Mouse (Mus musculus) small intestine, adult 2 months (tissue): ENCODE data around the gene Coro1c.
A peak's percentile ranks its signal among the peaks of the same experiment; 100 is the strongest.

Experiments used
- CTCF ChIP-seq: fragments of 200-500 bp; IDR thresholded peaks from 2 replicates; pipeline ENCODE4 v1.5.1; 2012; ENCODE audit warnings: low read depth, mild to moderate bottlenecking, control low read depth, inconsistent platforms, low read length, moderate library complexity, mixed read lengths; ENCODE audit not compliant: insufficient replicate concordance, insufficient read length; ENCODE audit errors: extremely low read depth
- POLR2A ChIP-seq: fragments of 200-500 bp; IDR thresholded peaks from 2 replicates; pipeline ENCODE4 v1.6.1; 2012; ENCODE audit warnings: low read depth, mild to moderate bottlenecking, control low read depth, inconsistent platforms, low read length, moderate library complexity

DNA sequence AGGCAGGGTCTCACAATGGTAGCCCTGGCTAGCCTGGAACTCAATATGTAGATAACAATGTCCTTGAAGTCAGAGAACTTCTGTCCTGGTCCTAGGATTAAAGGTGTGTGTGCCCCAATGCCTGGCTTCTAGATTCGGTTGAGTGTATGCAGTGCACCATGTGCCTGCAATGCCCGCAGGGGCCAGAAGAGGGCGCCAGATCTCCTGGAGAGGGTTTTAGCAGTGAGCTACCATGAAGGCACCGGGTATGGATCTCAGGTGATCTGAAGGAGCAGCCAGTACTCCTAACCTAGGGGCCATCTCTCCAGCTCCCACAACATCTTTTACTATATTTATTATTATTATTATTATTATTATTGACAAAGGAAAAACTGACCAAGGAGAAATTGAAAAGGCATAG lies 48.0 kb upstream of the Coro1c start:
- peak; percentile 99 for TF ChIP-seq CTCF
- no peak for TF ChIP-seq POLR2A
